Mouse (Mus musculus) heart, embryonic 13.5 days (tissue): Measurements from ENCODE around the gene Terf2ip. TPM values are rescaled to one million over a fixed set of nuclear protein-coding genes. Genes with fewer than 3 reads are reported as not detected.
A peak's percentile ranks its signal among the peaks of the same experiment; 100 is the strongest.

Experiments used
- ATAC-seq: fragments of 200-750 bp; cut with Nextera tagmentation; 2 replicates; pipeline ENCODE4 v1.8.0; 2017; ENCODE audit warnings: moderate TSS enrichment; ENCODE audit not compliant: insufficient number of reproducible peaks, low FRiP score, low TSS enrichment; ENCODE audit errors: extremely low read depth
- H3K27ac ChIP-seq: fragments of 300-500 bp; sonication (generic); replicated peaks from 2 replicates; pipeline ENCODE4 v1.5.1; 2015; ENCODE audit warnings: moderate library complexity, mild to moderate bottlenecking, inconsistent platforms
- H3K27me3 ChIP-seq: fragments of 300-500 bp; sonication (generic); replicated peaks from 2 replicates; pipeline ENCODE4 v1.6.1; 2015; ENCODE audit warnings: mild to moderate bottlenecking, inconsistent platforms
- H3K36me3 ChIP-seq: fragments of 300-500 bp; sonication (generic); 2 replicates; pipeline ENCODE4 v1.6.1; 2015; ENCODE audit warnings: mild to moderate bottlenecking, inconsistent platforms
- H3K4me1 ChIP-seq: fragments of 300-500 bp; sonication (generic); 2 replicates; pipeline ENCODE4 v1.6.1; 2015; ENCODE audit warnings: inconsistent platforms
- H3K4me2 ChIP-seq: fragments of 300-500 bp; sonication (generic); 2 replicates; pipeline ENCODE4 v1.6.1; 2015; ENCODE audit warnings: inconsistent platforms, mild to moderate bottlenecking, moderate library complexity
- H3K4me3 ChIP-seq: fragments of 300-500 bp; sonication (generic); 2 replicates; pipeline ENCODE4 v1.5.1; 2015; ENCODE audit warnings: moderate library complexity, mild to moderate bottlenecking, inconsistent platforms
- H3K9ac ChIP-seq: fragments of 300-500 bp; sonication (generic); 2 replicates; pipeline ENCODE4 v1.6.1; 2015; ENCODE audit warnings: inconsistent platforms, mild to moderate bottlenecking, moderate library complexity
- H3K9me3 ChIP-seq: fragments of 300-500 bp; sonication (generic); 2 replicates; pipeline ENCODE4 v1.6.1; 2016; ENCODE audit warnings: inconsistent platforms
- WGBS: fragments of 180-500 bp; shearing (Covaris S2); methylation state at CpG from one replicate; pipeline ENCODE4 v1.1.7; 2015; ENCODE audit warnings: mixed read lengths; 5-methylcytosine and 5-hydroxymethylcytosine counted together
- polyA plus RNA-seq: library from polyadenylated mRNA; unstranded; fragments of >200 nt; fragmentation: Nextera tagmentation; extraction: Ambion mirVana; gene quantifications from 2 replicates; pipeline ENCODE4 v1.2.1, GENCODE M21; 2015

Terf2ip gene
- 17.2 and 17.4 TPM in 2 replicates for polyA plus RNA-seq

DNA sequence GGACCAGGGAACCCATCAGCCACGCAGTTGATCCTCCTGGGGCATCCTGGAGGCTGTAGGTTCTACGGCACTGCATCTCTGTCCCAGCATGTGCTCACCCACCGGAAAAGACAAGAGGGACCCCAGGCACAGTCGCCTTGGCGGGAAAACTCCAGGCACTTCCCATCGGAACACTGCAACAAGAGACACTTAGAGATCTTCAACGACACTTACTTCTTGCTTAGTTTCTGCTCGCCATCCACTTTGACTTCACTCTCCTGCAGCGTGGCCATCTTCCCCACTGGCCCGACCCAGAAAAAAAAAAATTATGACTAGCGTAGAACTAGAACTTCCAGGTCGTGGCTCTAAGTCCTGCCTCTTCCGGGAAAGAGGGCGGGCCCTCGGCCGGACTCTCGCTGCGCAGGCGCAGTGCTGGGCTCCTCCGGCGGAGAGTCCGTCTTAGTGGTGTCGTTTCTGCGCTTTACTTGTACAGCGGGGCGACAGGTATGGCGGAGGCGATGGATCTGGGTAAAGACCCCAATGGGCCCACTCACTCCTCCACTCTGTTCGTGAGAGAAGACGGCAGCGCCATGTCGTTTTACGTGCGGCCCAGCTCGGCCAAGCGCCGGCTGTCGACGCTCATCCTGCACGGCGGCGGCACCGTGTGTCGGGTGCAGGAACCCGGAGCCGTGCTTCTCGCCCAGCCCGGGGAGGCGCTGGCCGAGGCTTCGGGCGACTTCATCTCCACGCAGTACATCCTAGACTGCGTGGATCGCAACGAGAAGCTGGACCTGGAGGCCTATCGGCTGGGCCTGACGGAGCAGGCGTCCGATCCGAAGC is at the start of gene Terf2ip, which contains the start of gene Kars:
Gene Terf2ip (plus strand): TSS at position 402 of the 819 bp plus-strand sequence.
Gene Kars (minus strand): TSS at position 327 of the 819 bp plus-strand sequence.
- H3K4me3 ChIP-seq = peak within 1 kb of the TSS; percentile 84
- peak; percentile 88 for ATAC-seq
- WGBS = under 1% methylated on average over 61 of the region's 61 CpGs

DNA sequence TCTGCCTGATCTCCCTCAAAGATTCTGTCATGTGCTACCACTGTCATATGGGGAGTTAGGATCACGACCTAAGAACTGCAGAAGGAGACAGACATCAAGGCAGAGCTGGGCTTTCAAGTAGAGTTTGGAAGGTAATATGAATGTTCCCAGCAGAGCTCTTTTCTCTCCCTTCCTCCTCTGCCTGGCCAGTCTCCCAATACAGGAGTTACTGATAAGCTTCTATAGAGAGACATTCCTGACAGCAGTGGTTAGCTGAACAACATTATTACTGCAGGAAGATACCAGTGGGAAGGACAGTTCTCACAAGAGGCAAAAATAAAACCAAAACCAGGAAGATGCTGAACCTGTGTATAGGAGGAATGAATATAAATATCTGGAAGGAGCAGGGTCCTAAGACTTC is 48.6 kb upstream of the Terf2ip start:
- peaks cover 22% of the 10 kb centered on the region for H3K4me1 ChIP-seq
- H3K9ac ChIP-seq = 0 out of 2 replicates have a peak overlapping the region, but pooled peaks have one; percentile 16
- H3K9me3 ChIP-seq = no peaks in the 10 kb centered on the region
- H3K36me3 ChIP-seq = peaks cover 22% of the 10 kb centered on the region
- peak overlapping the region; percentile 60 for H3K27ac ChIP-seq
- H3K27me3 ChIP-seq = no peaks in the 10 kb centered on the region
- peak overlapping the region; percentile 40 for H3K4me2 ChIP-seq
- ATAC-seq = no peak
- H3K4me3 ChIP-seq = no peak overlapping the region
- WGBS = 45% methylated on average over 1 of the region's 1 CpGs

More for the DNA sequence above, at the start of gene Terf2ip, which contains the start of gene Kars:
- Histone ChIP-seq H3K9me3 (no peaks in the 10 kb centered on the region), H3K36me3 (peaks cover 31% of the 10 kb centered on the region), H3K4me2 (peak within 1 kb of the TSS; percentile 77), H3K9ac (peak within 1 kb of the TSS; percentile 89), H3K4me1 (peaks cover 27% of the 10 kb centered on the region), H3K27ac (peak within 1 kb of the TSS; percentile 84), H3K27me3 (no peaks in the 10 kb centered on the region)

DNA sequence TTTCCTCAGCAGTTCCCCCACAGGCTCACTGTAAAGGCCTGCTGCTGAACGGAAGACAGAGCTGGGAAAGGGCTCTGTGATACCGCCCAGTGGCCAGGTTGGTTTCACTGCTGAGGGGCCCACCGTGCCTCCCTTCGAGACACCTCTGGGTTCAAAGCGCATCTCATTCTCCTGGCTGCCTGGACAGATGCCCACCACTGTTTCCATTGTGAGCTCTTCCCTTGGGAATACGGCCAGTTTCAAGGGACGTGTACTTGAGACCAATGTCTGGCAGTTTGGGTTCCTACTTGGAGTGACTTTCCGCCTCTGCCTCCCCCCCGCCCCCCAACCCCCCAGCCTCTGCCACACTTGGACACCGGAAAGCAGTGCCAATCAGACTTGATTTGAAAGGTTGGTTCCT is 48.1 kb upstream of the Terf2ip start:
- H3K27me3 ChIP-seq = no peaks in the 10 kb centered on the region
- no peak for ATAC-seq
- H3K9ac ChIP-seq = 0 out of 2 replicates have a peak overlapping the region, but pooled peaks have one; percentile 0
- no peak overlapping the region for H3K4me3 ChIP-seq
- peaks cover 22% of the 10 kb centered on the region for H3K4me1 ChIP-seq
- 58% methylated on average over 10 of the region's 10 CpGs for WGBS
- H3K4me2 ChIP-seq = peak overlapping the region; percentile 40
- H3K9me3 ChIP-seq = no peaks in the 10 kb centered on the region
- peaks cover 23% of the 10 kb centered on the region for H3K36me3 ChIP-seq
- H3K27ac ChIP-seq = peak overlapping the region; percentile 60

- Histone ChIP-seq H3K4me2 (no peak overlapping the region), H3K9ac (no peak overlapping the region), H3K27ac (no peak overlapping the region), H3K4me1 (peaks cover 22% of the 10 kb centered on the region), H3K4me3 (no peak overlapping the region), H3K36me3 (peaks cover 22% of the 10 kb centered on the region), H3K9me3 (no peaks in the 10 kb centered on the region), H3K27me3 (no peaks in the 10 kb centered on the region)
- WGBS = 88% methylated on average over 4 of the region's 4 CpGs
- no peak for ATAC-seq
Measured at GRCm38 (mm10) chr8:111963546-111963945, 47.7 kb upstream of the Terf2ip start.

DNA sequence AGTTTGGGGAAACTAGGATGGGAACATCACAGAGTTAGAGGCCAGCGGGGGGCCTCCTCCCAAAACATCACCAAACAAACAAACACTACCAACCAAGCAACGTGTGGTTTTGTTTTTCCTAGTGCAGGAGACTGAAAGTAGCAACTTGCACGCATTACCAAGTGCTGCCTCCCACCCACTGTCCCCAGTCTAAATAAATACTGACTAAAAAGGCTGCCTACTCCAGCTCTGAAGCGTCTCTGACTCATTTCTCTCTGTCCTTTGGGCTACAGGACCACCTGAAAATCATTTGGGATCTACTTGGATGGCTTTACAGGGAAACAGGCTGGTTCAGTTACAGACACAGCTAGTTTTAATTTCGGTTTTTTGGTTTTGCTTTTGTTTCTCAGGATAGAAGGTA is 46.8 kb upstream of the Terf2ip start:
- Histone ChIP-seq H3K27ac (no peak overlapping the region), H3K4me1 (peaks cover 22% of the 10 kb centered on the region), H3K4me3 (no peak overlapping the region), H3K36me3 (peaks cover 18% of the 10 kb centered on the region), H3K27me3 (no peaks in the 10 kb centered on the region), H3K9me3 (no peaks in the 10 kb centered on the region), H3K9ac (no peak overlapping the region), H3K4me2 (no peak overlapping the region)
- no peak for ATAC-seq
- WGBS = 57% methylated on average over 5 of the region's 5 CpGs

- Histone ChIP-seq H3K36me3 (peaks cover 18% of the 10 kb centered on the region), H3K27ac (no peak overlapping the region), H3K9ac (no peak overlapping the region), H3K4me1 (peaks cover 22% of the 10 kb centered on the region), H3K4me2 (no peak overlapping the region), H3K9me3 (no peaks in the 10 kb centered on the region), H3K27me3 (no peaks in the 10 kb centered on the region), H3K4me3 (no peak overlapping the region)
- WGBS = 76% methylated on average over 7 of the region's 7 CpGs
- no peak for ATAC-seq
Measured at GRCm38 (mm10) chr8:111964849-111965561, 46.2 kb upstream of the Terf2ip start.

- Histone ChIP-seq H3K4me2 (no peak overlapping the region), H3K27me3 (no peaks in the 10 kb centered on the region), H3K27ac (no peak overlapping the region), H3K4me1 (peaks cover 13% of the 10 kb centered on the region), H3K9ac (no peak overlapping the region), H3K36me3 (peaks cover 31% of the 10 kb centered on the region), H3K9me3 (no peaks in the 10 kb centered on the region), H3K4me3 (no peak overlapping the region)
- no peak for ATAC-seq
- WGBS = 72% methylated on average over 5 of the region's 5 CpGs
Measured at GRCm38 (mm10) chr8:111967246-111967870, 43.8 kb upstream of the Terf2ip start.

- Histone ChIP-seq H3K4me3 (no peak overlapping the region), H3K27me3 (no peaks in the 10 kb centered on the region), H3K36me3 (peaks cover 39% of the 10 kb centered on the region), H3K9me3 (no peaks in the 10 kb centered on the region), H3K4me2 (no peak overlapping the region), H3K4me1 (peaks cover 2% of the 10 kb centered on the region), H3K27ac (no peak overlapping the region), H3K9ac (no peak overlapping the region)
- 83% methylated on average over 10 of the region's 10 CpGs for WGBS
- no peak for ATAC-seq
Measured at GRCm38 (mm10) chr8:111968541-111968940, 42.7 kb upstream of the Terf2ip start.

DNA sequence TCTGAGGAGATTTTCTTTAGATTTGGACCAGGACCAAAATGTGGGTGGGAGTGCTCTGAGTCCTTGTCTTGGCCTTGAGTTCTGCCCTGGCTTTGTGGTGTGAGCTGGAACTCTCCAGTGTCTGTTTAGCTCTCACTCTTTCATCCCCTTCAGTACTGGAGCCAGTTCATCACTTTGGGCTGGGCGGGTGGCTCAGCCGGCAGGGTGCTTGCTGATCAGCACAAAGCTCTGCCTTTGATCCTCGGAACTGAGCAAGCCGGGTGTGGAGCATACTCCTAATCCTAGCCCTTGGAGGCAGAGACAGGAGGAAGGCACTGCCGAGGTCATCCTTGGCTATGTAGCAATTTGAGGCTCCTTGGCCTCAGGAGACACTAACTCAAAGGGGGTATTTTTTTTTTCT is 42.2 kb upstream of the Terf2ip start:
- H3K4me2 ChIP-seq = no peak overlapping the region
- peaks cover 44% of the 10 kb centered on the region for H3K36me3 ChIP-seq
- H3K9me3 ChIP-seq = no peaks in the 10 kb centered on the region
- 42% methylated on average over 5 of the region's 5 CpGs for WGBS
- no peak overlapping the region for H3K27ac ChIP-seq
- H3K9ac ChIP-seq = no peak overlapping the region
- H3K4me3 ChIP-seq = no peak overlapping the region
- H3K4me1 ChIP-seq = no peaks in the 10 kb centered on the region
- ATAC-seq = no peak
- H3K27me3 ChIP-seq = no peaks in the 10 kb centered on the region

GRCm38 (mm10) chr8:111974138-111974537 is 37.1 kb upstream of the Terf2ip start:
- H3K4me2 ChIP-seq = no peak overlapping the region
- no peak overlapping the region for H3K27ac ChIP-seq
- H3K36me3 ChIP-seq = peaks cover 66% of the 10 kb centered on the region
- no peak for ATAC-seq
- no peak overlapping the region for H3K4me3 ChIP-seq
- H3K4me1 ChIP-seq = no peaks in the 10 kb centered on the region
- no peaks in the 10 kb centered on the region for H3K27me3 ChIP-seq
- H3K9me3 ChIP-seq = no peaks in the 10 kb centered on the region
- no peak overlapping the region for H3K9ac ChIP-seq
- WGBS = 94% methylated on average over 12 of the region's 12 CpGs

GRCm38 (mm10) chr8:111975706-111976105 is 35.5 kb upstream of the Terf2ip start:
- Histone ChIP-seq H3K4me1 (no peaks in the 10 kb centered on the region), H3K4me3 (no peak overlapping the region), H3K27ac (no peak overlapping the region), H3K36me3 (peaks cover 76% of the 10 kb centered on the region), H3K4me2 (no peak overlapping the region), H3K9me3 (no peaks in the 10 kb centered on the region), H3K9ac (no peak overlapping the region), H3K27me3 (no peaks in the 10 kb centered on the region)
- ATAC-seq = no peak
- 91% methylated on average over 2 of the region's 2 CpGs for WGBS
